Mouse (Mus musculus) heart, postnatal 14 days (tissue): Measurements from ENCODE around the gene Igf2r. TPM values are rescaled to one million over a fixed set of nuclear protein-coding genes. Genes with fewer than 3 reads are reported as not detected.

Experiments
- DNase-seq, 2 experiments: peaks; one replicate each; pipeline ENCODE4 v3.0.0; 2021 to 2022
- intact Hi-C: fragments of 180-260 bp; cut with DNase I; formaldehyde crosslinking; loops from one replicate; pipeline ENCODE4 v1.15.1; 2025
- total RNA-seq, 2 experiments: library from RNA; stranded (reverse); gene quantifications; 2 replicates each; pipeline ENCODE4 v1.2.3; 2021

Igf2r gene
- total RNA-seq, 2 experiments from 2014 or later = 131 to 132 TPM

GRCm38 (mm10) chr17:12754243-12755007 is 15.0 kb downstream of the Igf2r start:
- intact Hi-C loops = loop anchor here (5.0 kb wide), 1 partner anchor 38 kb away; no protein-coding TSS in a partner anchor

DNA sequence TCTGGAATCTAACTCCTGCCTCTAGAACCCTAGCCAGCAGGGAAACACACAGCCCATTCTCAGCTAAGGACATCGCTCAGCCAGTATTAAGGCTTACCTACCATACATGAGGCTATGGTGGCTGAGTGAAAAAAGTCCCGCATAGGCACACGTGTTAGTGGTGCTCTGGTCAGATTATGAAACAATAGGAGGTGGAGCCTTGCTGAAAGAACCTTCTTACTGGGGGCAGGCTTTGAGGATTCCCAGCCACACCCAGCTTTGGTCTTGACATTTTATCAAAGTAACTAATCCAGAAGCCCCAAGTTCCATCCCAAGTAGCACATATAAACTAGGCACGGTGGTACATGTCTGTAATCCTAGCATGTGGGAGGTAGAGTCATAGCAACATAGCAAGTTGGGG is 16.4 kb downstream of the Igf2r start:
- DNase-seq = no peak

More at GRCm38 (mm10) chr17:12754243-12755007, 15.0 kb downstream of the Igf2r start:
- DNase-seq = no peak

GRCm38 (mm10) chr17:12751641-12752040 is 17.8 kb downstream of the Igf2r start:
- intact Hi-C loops = no loop called here
- DNase-seq = no peak

More for the DNA sequence above, 16.4 kb downstream of the Igf2r start:
- intact Hi-C loops = no loop called here

- intact Hi-C loops = no loop called here
Observed at GRCm38 (mm10) chr17:12751218-12751617, 18.2 kb downstream of the Igf2r start.

GRCm38 (mm10) chr17:12750591-12751170 is 18.8 kb downstream of the Igf2r start:
- no peak for DNase-seq
- intact Hi-C loops = no loop called here

More at GRCm38 (mm10) chr17:12751218-12751617, 18.2 kb downstream of the Igf2r start:
- no peak for DNase-seq

DNA sequence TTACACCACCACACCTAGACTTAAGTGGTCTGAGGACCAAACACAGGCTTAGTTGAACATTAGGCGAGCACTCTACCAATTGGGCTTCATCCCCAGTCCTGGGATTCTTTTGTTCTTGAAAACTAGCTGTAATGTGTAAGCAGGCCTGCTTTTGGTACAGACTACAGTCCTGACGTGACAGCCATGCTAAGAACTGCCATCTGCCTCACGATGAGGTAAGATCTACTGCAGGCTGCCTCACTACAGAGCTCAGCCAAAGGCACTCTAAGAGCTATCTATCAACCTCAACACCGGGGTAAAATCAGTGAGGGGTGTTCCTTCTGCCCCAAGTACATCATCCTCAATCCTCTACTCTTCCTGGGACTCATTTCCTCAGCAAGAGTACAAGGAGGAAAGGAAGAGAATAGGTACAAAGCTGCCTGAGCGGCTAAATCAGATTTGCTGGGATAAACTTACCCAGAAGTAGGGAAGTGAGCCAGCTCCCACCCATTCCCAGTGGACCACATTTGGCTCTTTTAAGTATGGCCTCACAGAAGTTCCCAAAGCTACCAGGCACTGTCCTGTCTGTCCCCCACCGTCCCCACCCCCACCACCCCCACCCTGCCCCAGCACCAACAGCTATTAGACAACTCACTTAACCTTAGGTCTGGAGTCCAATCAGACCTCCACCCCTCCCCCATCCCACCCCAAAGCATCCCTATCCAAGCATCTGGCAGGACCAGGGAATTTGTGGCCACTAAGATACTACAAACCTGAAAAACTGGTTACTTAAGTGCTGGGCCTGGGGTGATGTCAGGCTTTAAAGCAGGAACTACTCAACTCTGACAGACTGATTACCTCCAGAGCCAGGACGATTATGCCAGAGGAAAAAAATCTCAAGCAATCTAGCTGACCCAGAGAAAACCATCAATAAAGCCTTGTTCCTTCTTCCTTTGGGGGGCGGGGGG is 19.8 kb downstream of the Igf2r start:
- DNase-seq = no peak
- intact Hi-C loops = no loop called here

DNA sequence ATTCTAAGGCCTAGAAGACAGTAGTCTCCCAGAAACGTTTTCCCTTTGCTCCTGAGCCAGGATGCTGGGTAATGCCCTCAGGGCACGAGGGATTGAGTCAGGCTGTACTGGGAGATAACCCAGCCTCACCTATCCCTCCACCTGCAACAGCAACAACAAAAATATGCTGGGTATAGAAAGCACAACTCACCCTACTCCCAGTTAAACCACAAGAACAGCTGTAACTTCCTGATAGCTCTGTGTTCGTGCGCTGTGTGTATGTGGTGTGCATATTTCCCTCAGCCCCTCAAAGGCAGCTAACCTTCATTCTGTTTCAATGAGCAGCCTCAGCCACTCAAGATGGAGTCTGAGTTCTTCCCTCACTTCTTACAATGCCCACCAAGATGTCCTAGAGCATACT is 23.7 kb downstream of the Igf2r start:
- no peak for DNase-seq
- intact Hi-C loops = no loop called here

DNA sequence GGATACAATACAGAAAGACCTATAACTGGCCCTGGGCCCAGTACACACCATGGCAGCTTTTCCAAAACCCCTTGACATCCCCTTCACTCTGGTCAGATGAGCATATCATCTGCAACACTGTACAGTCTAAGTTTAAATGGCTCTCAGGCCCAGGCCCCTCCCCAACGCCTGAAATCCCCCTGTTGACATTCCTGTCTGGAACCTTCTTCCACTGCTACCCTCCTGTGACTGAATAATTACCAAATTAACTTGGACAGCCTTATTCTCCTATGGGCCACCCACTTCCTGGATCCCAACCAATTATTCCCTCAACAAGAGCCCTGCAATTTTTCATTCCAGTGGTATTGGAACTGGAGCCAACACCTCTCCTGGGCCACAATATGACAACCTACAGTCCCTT is 25.4 kb downstream of the Igf2r start:
- DNase-seq = no peak

DNA sequence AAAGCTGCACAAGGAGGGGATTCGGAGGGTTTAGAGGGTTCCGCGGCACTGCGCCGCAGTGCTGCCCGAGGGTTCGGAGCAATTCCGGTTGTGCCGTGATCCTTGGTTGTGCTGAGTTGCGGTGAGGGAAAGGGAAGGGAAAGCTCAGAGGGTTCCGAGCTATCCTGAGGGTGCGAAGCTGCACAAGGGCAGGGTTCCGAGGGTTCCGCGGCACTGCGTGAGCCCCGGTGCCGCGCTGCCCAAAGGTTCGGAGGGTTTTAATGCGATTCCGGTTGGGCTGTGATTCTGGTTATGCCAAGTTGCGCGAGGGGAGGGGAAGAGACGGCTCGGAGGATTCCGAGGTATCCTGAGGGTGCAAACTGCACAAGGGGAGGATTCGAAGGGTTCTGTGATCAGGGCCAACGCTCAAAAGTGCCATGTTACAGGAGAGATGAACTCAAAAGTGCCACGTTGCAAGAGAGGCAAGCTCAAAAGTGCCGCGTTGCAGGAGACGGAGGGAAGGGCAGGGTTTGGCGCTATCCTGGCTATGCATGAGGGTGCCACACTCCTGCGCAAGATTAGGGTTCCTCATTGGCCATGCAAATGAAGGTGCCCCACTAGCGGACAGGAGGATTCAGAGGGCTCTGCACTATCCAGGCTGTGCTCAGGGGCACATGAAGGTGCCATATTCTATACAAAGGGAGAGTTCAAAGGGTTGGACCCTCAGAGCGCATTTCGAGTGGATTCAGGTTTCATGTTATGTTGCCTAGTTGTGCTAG is 27.1 kb downstream of the Igf2r start:
- DNase-seq = peak in 1 of 2 experiments; percentile 29
- intact Hi-C loops = loop anchor here (5.0 kb wide), 1 partner anchor 50 kb away; no protein-coding TSS in a partner anchor

More for the DNA sequence above, 25.4 kb downstream of the Igf2r start:
- intact Hi-C loops = loop anchor here (5.0 kb wide), 1 partner anchor 48 kb away; no protein-coding TSS in a partner anchor

GRCm38 (mm10) chr17:12741218-12741968 is 28.1 kb downstream of the Igf2r start:
- peak; percentile 73 to 77 for DNase-seq
- intact Hi-C loops = loop anchor here (5.0 kb wide), 1 partner anchor 51 kb away; no protein-coding TSS in a partner anchor

GRCm38 (mm10) chr17:12740317-12740716 is 29.1 kb downstream of the Igf2r start:
- no peak for DNase-seq
- intact Hi-C loops = loop anchor here (5.0 kb wide), 1 partner anchor 52 kb away; no protein-coding TSS in a partner anchor

GRCm38 (mm10) chr17:12739516-12739915 is 29.9 kb downstream of the Igf2r start:
- peak; percentile 57 to 70 for DNase-seq
- intact Hi-C loops = loop anchor here (2.0 kb wide), 1 partner anchor 15 kb away; no protein-coding TSS in a partner anchor

DNA sequence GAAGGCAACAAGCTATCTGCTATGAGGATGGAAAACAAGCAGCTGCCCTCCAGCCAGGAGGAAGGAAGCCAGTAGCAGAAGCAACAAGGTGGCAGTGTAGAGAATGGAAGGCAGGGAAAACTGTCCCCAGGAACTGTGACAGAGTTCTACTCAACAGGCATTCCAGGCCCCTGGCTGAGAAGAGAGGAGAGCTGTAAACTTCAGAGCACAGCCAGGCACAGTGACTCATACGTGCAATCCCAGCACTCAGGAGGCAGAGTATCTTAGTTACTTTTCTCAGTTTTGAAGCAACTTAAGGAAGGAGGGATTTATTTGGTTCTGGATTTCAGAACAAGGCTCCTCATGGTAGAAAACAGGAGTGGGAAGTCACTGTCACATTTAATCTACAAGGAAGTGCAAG is 31.5 kb downstream of the Igf2r start:
- peak; percentile 33 to 47 for DNase-seq
- intact Hi-C loops = loop anchor here (2.0 kb wide), 1 partner anchor 13 kb away; no protein-coding TSS in a partner anchor

DNA sequence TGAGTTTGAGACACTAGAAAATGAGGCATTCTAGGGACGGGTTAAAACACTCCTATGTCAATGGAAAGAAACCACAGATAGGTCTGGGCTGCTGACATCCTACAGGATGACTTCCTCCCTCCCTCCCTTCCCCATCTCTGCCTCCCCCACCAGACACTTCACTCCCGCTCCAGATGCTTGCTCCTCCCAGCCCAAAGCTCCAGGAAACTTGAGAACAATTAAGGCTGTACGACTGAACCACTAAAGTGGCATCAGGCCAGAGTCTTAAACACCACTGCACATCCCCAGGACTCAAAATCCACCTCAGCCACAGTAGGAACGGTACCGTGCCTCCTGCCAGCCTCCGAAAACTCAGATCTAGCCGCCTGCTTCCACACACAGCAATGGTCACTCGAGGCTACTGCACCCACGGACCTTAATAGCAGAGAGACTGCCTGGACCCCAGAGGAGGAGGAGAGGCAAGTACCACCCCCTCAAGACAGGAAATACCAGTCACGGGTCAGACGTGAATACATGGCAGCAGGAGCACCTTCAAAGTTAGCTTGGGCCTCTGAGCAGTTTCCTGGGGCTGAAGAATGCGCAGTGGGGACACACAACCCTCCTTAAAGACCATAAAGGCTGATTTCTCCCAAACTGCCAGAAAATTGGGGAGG is 35.1 kb downstream of the Igf2r start:
- DNase-seq = peak in 1 of 2 experiments; percentile 24

GRCm38 (mm10) chr17:12733128-12733527 is 36.3 kb downstream of the Igf2r start:
- intact Hi-C loops = no loop called here
- no peak for DNase-seq

More for the DNA sequence above, 35.1 kb downstream of the Igf2r start:
- intact Hi-C loops = no loop called here

- no peak for DNase-seq
- intact Hi-C loops = no loop called here
Observed at GRCm38 (mm10) chr17:12728536-12728935, 40.9 kb downstream of the Igf2r start.

DNA sequence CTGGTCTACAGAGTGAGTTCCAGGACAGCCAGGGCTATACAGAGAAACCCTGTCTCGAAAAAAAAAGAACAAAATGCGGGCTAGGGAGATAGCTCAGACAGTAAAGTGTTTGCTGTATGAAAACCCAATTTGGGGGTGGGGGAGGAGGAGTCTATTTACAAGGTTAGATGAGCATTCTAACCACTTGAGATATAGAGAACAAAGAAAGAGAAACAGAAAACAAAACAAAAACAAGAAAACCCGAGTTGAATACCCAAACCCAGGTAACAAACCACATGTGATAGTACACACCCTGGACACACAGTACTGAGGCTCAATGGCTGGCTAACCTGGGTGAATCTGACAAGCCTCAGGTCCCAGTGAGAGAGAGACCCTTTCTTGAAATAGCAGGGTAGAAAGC is 41.7 kb downstream of the Igf2r start:
- intact Hi-C loops = no loop called here

GRCm38 (mm10) chr17:12725871-12726270 is 43.6 kb downstream of the Igf2r start:
- intact Hi-C loops = loop anchor here (2.0 kb wide), 1 partner anchor 13 kb away; no protein-coding TSS in a partner anchor
- peak; percentile 62 to 78 for DNase-seq

More for the DNA sequence above, 41.7 kb downstream of the Igf2r start:
- DNase-seq = no peak
